Mouse (Mus musculus) cortical plate, adult 2 months (tissue): ENCODE measurements around the gene Csf2rb.
"Not testable (repeated sequence)": the region's sequence is repeated elsewhere in the genome, so short reads cannot be mapped to it uniquely, and the experiment has no call there.

ENCODE experiments used
- CTCF ChIP-seq: fragments of 200-500 bp; IDR thresholded peaks from 2 replicates; pipeline ENCODE4 v1.5.1; 2011; ENCODE audit warnings: mild to moderate bottlenecking, control low read depth, low read length; ENCODE audit not compliant: insufficient read depth; ENCODE audit errors: extremely low read depth
- POLR2A ChIP-seq: fragments of 200-500 bp; IDR thresholded peaks from 2 replicates; pipeline ENCODE4 v1.6.1; 2011; ENCODE audit warnings: mild to moderate bottlenecking, low read length, control low read depth; ENCODE audit not compliant: insufficient read depth; ENCODE audit errors: extremely low read depth

DNA sequence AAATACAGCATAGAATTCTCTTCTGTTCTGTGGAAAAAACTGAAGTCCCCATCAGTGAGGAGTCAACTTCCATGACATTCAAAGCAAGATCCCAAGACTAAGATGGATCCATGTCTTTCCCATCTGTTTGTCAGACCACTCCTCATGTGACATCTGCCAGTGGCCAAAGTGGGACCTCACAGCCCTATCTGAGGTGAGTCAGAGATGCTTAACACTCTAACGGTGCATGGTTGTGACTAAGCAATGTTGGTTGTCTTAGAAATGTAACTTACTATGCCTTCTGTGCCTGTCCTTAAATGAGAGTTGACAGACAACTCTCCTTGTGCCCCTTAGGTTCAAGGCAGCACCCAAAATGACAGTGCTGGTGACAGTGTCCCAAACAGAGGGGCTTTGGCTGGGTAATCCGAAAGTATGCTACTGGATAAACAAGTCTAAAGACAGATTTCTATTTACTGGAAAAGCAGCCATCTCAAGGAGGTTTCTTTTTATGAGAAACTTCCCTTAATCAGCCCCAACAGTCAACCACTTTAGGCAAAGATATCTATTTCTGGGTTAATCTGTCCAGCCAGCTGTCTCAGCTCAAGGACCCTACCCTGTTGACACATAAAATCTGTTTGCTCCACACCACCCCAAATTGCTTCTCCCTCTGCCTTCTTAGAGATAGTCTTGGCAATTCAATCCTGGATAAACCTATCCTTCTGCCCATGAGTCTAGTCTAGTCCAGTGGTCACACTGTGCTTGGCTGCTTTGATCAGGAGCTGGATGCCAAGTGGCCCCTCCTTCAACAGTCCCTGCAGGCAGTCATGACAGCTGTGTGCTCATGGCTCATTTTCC lies 7.0 kb upstream of the Csf2rb start:
- not testable (repeated sequence) for TF ChIP-seq CTCF, POLR2A
